Mouse (Mus musculus) midbrain, embryonic 15.5 days (tissue): Measurements from ENCODE around the gene Lin52. TPM values are rescaled to one million over a fixed set of nuclear protein-coding genes. Genes with fewer than 3 reads are reported as not detected.

ENCODE experiments used
- ATAC-seq: fragments of 200-750 bp; cut with Nextera tagmentation; replicated peaks from 2 replicates; pipeline ENCODE4 v1.8.0; 2017; ENCODE audit warnings: moderate TSS enrichment
- H3K27ac ChIP-seq: fragments of 300-500 bp; sonication (generic); 2 replicates; pipeline ENCODE4 v1.5.1; 2015; ENCODE audit warnings: mild to moderate bottlenecking, inconsistent platforms
- H3K27me3 ChIP-seq: fragments of 300-500 bp; sonication (generic); replicated peaks from 2 replicates; pipeline ENCODE4 v1.6.1; 2015; ENCODE audit warnings: inconsistent platforms
- H3K36me3 ChIP-seq: fragments of 300-500 bp; sonication (generic); replicated peaks from 2 replicates; pipeline ENCODE4 v1.6.1; 2015; ENCODE audit warnings: inconsistent platforms
- H3K4me1 ChIP-seq: fragments of 300-500 bp; sonication (generic); 2 replicates; pipeline ENCODE4 v1.6.1; 2015; ENCODE audit warnings: inconsistent platforms
- H3K4me2 ChIP-seq: fragments of 300-500 bp; sonication (generic); 2 replicates; pipeline ENCODE4 v1.6.1; 2015; ENCODE audit warnings: inconsistent platforms, mild to moderate bottlenecking, moderate library complexity
- H3K4me3 ChIP-seq: fragments of 300-500 bp; sonication (generic); 2 replicates; pipeline ENCODE4 v1.5.1; 2015; ENCODE audit warnings: mild to moderate bottlenecking, inconsistent platforms
- H3K9ac ChIP-seq: fragments of 300-500 bp; sonication (generic); 2 replicates; pipeline ENCODE4 v1.6.1; 2015; ENCODE audit warnings: mild to moderate bottlenecking, inconsistent platforms
- H3K9me3 ChIP-seq: fragments of 300-500 bp; sonication (generic); 2 replicates; pipeline ENCODE4 v1.6.1; 2016; ENCODE audit warnings: inconsistent platforms
- WGBS: fragments of 180-500 bp; shearing (Covaris S2); methylation state at CpG from one replicate; pipeline ENCODE4 v1.1.7; 2015; ENCODE audit warnings: mixed read lengths; 5-methylcytosine and 5-hydroxymethylcytosine counted together
- polyA plus RNA-seq: library from polyadenylated mRNA; unstranded; fragments of >200 nt; fragmentation: Nextera tagmentation; extraction: Ambion mirVana; gene quantifications from 2 replicates; pipeline ENCODE4 v1.2.1, GENCODE M21; 2015

The Lin52 gene
- polyA plus RNA-seq, 1 experiment from 2014 or later, result 35.1 TPM

DNA sequence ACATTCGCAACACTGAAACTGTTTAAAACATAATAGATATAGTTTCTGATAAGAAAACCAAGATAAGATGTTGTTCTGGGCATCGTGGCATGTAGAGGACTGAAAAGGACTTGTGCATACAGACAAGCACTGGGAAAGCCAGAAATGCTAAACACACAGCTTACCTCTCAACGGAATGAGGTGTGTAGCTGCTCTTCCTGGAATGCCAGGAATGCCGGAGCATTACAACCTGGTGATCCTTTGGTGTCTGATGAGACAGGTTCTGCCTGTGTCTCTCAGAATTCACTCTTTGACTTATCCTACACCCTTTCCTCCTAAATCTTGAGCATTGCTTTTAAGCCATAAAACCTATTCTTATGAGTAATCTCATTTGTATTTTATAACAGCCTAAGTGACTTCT lies 8.7 kb upstream of the Lin52 start:
- 79% methylated on average over 4 of the region's 4 CpGs for WGBS
- Histone ChIP-seq H3K27ac (no peak overlapping the region), H3K9me3 (no peaks in the 10 kb centered on the region), H3K4me1 (no peaks in the 10 kb centered on the region), H3K4me2 (no peak overlapping the region), H3K36me3 (peaks cover 8% of the 10 kb centered on the region), H3K4me3 (no peak overlapping the region), H3K27me3 (no peaks in the 10 kb centered on the region), H3K9ac (no peak overlapping the region)
- no peak for ATAC-seq

DNA sequence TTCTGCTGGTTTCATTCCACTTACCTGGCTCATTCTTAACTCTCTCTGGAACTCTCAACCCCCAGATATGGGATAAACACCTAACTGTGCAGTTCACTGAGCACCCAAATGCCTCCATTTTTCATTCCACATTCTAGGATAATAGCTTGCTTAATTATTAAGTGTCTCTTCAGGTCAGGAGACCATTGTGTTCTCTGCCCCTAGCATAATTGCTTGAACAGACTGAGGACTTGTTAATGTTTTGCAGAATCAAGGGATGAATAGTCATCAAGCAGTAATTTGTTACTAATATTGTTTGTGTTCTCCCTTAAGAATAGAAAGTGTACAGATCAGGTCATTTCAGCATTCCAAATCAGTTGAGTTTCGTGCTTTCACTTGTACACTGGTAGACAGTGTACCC lies 3.8 kb upstream of the Lin52 start:
- Histone ChIP-seq H3K27me3 (no peaks in the 10 kb centered on the region), H3K4me2 (no peak overlapping the region), H3K4me3 (no peak overlapping the region), H3K9ac (no peak overlapping the region), H3K9me3 (no peaks in the 10 kb centered on the region), H3K27ac (no peak overlapping the region), H3K4me1 (peaks cover 17% of the 10 kb centered on the region), H3K36me3 (no peaks in the 10 kb centered on the region)
- WGBS, result 69% methylated on average over 1 of the region's 1 CpGs
- no peak for ATAC-seq

DNA sequence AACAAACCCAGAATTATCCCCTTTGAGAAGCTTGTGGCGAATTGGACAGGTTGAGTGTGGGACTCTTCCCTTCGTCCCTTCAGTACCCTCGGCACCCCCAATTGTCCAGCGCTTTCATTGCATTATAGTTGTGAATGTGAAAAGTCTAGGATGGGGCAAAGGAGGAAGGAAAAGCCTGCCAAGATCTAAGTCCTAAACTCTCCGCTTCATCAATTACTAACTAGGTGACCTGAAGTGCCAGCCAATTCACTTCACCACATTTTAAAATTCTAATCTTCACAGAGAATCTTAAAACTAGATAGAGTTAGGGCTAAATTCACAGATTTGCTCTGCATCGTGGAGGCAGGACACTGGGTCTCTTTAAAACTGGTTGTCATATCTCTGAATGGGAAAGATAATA lies 3.0 kb upstream of the Lin52 start:
- Histone ChIP-seq H3K9ac (no peak overlapping the region), H3K9me3 (no peaks in the 10 kb centered on the region), H3K4me3 (no peak overlapping the region), H3K36me3 (no peaks in the 10 kb centered on the region), H3K27me3 (no peaks in the 10 kb centered on the region), H3K27ac (no peak overlapping the region), H3K4me1 (peaks cover 25% of the 10 kb centered on the region), H3K4me2 (no peak overlapping the region)
- 84% methylated on average over 6 of the region's 6 CpGs for WGBS
- no peak for ATAC-seq

DNA sequence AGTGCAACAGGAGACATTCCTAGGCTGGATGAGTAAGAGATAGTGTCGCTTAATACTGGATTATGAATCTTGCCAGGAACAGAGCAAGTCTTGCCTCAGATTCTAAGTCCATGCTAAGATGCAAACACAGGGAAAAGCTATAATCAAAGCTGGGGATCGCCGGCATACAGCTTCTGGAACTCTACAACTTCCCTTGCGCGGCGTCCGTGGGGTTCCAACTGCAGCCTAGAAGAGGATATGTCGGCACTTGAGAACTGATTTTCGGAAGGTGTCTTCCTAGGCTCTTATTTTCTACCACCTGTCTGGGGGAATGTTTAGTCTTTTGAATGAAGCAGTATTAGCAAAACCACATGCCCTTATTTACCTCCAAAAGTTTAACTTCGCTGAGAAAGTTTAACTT lies 1.3 kb upstream of the Lin52 start:
- H3K27ac ChIP-seq, result no peak overlapping the region
- H3K9ac ChIP-seq, result no peak overlapping the region
- no peaks in the 10 kb centered on the region for H3K36me3 ChIP-seq
- H3K9me3 ChIP-seq, result no peaks in the 10 kb centered on the region
- WGBS, result 47% methylated on average over 10 of the region's 10 CpGs
- peak overlapping the region; percentile 96 for H3K4me2 ChIP-seq
- peak overlapping the region; percentile 73 for H3K4me3 ChIP-seq
- no peaks in the 10 kb centered on the region for H3K27me3 ChIP-seq
- no peak for ATAC-seq
- H3K4me1 ChIP-seq, result peaks cover 25% of the 10 kb centered on the region

DNA sequence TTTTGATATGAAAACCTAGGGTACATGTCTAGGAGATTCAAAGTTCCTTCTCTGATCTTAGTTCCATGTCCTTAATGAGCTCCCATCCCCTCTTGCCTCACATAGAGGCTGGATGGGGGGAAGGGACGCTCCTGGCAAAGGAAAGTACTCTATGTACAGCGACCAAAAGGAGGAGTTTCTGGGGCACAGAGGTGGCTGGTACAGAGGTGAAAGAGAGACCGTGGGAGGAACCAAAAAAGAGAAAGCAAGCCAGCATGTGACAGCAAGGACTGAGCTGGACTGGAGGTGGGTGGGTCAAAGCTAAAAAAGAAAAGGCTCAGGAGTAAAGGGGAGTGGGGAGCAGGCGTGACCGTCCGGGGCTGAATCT lies 888 bp upstream of the Lin52 start:
- Histone ChIP-seq H3K9ac (peak overlapping the region; percentile 59), H3K4me1 (peaks cover 25% of the 10 kb centered on the region), H3K27ac (peak overlapping the region; percentile 77), H3K4me2 (peak overlapping the region; percentile 96), H3K9me3 (no peaks in the 10 kb centered on the region), H3K36me3 (no peaks in the 10 kb centered on the region), H3K4me3 (peak overlapping the region; percentile 73), H3K27me3 (no peaks in the 10 kb centered on the region)
- WGBS, result under 1% methylated on average over 6 of the region's 6 CpGs
- no peak; the same call in 1 of the 2 replicates for ATAC-seq

DNA sequence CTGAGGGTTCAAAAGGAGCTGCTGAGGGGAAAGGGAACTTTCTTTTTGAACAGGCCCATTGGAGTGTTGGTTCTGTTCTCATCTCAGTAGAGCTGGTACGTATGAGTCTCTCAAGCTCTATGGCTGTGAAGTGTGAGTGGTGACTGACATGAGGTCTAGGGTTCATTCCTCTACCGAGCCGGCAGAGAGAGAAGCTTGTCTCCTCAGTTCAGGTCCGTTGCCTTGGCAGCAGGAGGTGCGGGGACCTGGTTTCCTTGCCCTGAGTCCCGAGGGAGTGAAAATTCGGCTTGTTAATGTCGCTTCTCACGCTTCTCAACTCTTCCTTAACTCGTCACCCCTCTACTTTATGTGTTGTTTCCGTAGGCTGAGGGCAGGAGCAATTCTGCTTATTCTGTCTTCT lies 579 bp downstream of the Lin52 start:
- Histone ChIP-seq H3K27ac (peak overlapping the region; percentile 77), H3K9me3 (no peaks in the 10 kb centered on the region), H3K4me3 (peak overlapping the region; percentile 73), H3K27me3 (no peaks in the 10 kb centered on the region), H3K9ac (peak overlapping the region; percentile 70), H3K4me2 (peak overlapping the region; percentile 96), H3K36me3 (0 out of 2 replicates have a peak, but pooled peaks cover 1% of the 10 kb centered on the region), H3K4me1 (peaks cover 25% of the 10 kb centered on the region)
- 2% methylated on average over 11 of the region's 11 CpGs for WGBS
- ATAC-seq, result no peak

DNA sequence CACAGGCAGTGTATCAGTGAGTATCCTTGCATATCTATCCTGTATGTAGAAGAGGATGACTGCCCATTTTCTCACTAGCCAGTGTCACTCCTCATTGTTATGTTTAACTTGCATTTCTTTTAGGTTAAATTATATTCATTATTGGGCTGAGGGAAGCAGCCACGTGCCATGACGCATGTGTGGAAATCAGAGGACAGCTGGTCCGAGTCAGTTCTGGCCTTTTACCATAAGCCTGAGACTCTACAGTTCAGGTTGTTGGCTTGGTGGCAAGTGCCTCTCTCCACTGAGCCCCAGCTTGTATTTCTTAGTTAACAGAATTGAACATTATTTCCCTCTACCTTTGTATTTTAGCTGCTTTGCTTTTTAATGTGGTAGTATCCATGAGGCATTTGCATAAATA lies 5.7 kb downstream of the Lin52 start:
- Histone ChIP-seq H3K27me3 (no peaks in the 10 kb centered on the region), H3K36me3 (peaks cover 21% of the 10 kb centered on the region), H3K4me1 (peaks cover 13% of the 10 kb centered on the region), H3K27ac (no peak overlapping the region), H3K4me3 (no peak overlapping the region), H3K9ac (no peak overlapping the region), H3K4me2 (no peak overlapping the region), H3K9me3 (no peaks in the 10 kb centered on the region)
- no peak for ATAC-seq
- 88% methylated on average over 3 of the region's 3 CpGs for WGBS

DNA sequence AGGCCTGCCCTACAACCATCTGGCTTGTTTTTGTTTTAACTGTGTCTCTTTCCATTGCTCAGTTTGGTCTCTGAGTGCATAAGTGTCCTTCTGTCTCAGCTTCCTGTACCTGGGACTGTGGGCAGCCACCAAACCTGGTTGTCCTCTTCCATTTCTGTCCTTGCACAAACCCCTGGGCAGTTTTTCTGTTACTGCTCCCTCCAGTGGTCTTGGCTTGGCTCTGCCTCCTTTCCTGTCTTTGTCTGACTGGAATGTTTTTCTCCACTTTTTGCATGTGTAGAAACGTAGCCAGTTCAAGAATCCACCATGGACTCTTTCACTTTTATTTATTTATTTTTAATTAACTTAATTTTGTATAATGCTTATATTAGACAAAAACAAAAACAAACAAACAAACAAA lies 8.6 kb downstream of the Lin52 start:
- ATAC-seq, result no peak
- Histone ChIP-seq H3K4me3 (no peak overlapping the region), H3K27me3 (no peaks in the 10 kb centered on the region), H3K36me3 (peaks cover 34% of the 10 kb centered on the region), H3K4me1 (no peaks in the 10 kb centered on the region), H3K9ac (no peak overlapping the region), H3K27ac (no peak overlapping the region), H3K4me2 (no peak overlapping the region), H3K9me3 (no peaks in the 10 kb centered on the region)
- 67% methylated on average over 1 of the region's 1 CpGs for WGBS

DNA sequence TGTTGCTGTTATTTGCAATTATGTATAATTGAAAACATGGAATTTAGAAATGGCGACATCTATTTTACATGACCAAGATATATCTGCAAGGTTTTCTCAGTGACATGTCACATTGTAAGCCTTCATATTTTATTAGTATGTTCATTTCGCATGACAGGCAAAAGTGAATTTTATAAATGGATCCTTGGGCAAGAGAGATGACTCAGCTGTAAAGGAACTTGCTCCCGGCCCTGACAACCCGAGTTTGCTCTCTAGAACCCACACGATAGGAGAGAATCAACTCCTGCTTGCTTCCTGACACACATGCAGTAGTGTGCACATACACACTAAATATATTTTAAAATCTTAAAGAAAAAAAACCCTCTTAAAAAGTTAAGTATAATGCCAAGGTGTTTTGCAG lies 10.2 kb downstream of the Lin52 start:
- H3K4me1 ChIP-seq, result no peaks in the 10 kb centered on the region
- peaks cover 34% of the 10 kb centered on the region for H3K36me3 ChIP-seq
- no peak overlapping the region for H3K4me3 ChIP-seq
- ATAC-seq, result no peak
- H3K9me3 ChIP-seq, result no peaks in the 10 kb centered on the region
- 94% methylated on average over 5 of the region's 5 CpGs for WGBS
- H3K4me2 ChIP-seq, result no peak overlapping the region
- no peak overlapping the region for H3K27ac ChIP-seq
- H3K9ac ChIP-seq, result no peak overlapping the region
- no peaks in the 10 kb centered on the region for H3K27me3 ChIP-seq

DNA sequence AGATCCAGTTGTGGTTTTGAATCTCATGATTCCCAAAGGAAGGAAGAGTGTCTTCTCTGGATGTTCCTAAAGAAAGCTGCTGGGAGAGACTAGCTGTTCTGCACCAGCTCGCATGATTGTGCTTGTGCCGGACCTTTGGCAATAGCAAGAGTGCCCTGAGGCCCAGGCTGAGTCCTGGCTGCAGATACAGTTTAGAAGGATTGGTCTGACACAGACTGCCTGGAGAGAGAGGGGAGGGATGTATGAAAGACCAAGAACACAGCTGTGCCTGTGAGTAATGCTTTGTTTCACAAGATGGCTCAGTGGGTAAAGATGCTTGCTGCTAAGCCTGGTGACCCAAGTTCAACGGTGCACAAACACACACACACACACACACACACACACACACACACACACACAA lies 11.6 kb downstream of the Lin52 start:
- Histone ChIP-seq H3K9me3 (no peaks in the 10 kb centered on the region), H3K27me3 (no peaks in the 10 kb centered on the region), H3K4me3 (no peak overlapping the region), H3K27ac (no peak overlapping the region), H3K4me1 (no peaks in the 10 kb centered on the region), H3K9ac (no peak overlapping the region), H3K4me2 (no peak overlapping the region), H3K36me3 (peaks cover 31% of the 10 kb centered on the region)
- ATAC-seq, result no peak
- 89% methylated on average over 3 of the region's 3 CpGs for WGBS

DNA sequence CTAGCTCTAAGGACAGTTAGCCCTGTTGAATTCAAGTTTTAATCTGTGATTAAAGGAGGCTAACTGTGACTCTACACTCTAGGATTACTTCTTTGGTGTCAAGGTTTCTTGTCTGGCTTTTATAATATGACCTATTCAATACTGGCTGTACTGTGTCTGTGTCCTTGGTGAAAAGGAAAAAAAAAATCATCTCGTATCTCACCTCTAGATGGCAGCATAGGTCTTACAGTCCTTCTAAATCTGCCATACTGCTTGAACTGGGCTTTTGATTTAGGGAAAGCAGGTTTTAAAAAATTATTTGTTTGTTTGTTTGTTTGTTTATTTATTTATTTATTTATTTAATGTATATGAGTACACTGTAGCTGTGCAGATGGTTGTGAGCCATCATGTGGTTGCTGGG lies 17.5 kb downstream of the Lin52 start:
- no peak overlapping the region for H3K9ac ChIP-seq
- H3K4me1 ChIP-seq, result no peaks in the 10 kb centered on the region
- H3K27me3 ChIP-seq, result no peaks in the 10 kb centered on the region
- no peak overlapping the region for H3K4me2 ChIP-seq
- no peak for ATAC-seq
- peaks cover 4% of the 10 kb centered on the region; the same call in 1 of the 2 replicates for H3K36me3 ChIP-seq
- WGBS, result 0% methylated on average over 1 of the region's 1 CpGs
- no peak overlapping the region for H3K27ac ChIP-seq
- H3K9me3 ChIP-seq, result no peaks in the 10 kb centered on the region
- H3K4me3 ChIP-seq, result no peak overlapping the region

DNA sequence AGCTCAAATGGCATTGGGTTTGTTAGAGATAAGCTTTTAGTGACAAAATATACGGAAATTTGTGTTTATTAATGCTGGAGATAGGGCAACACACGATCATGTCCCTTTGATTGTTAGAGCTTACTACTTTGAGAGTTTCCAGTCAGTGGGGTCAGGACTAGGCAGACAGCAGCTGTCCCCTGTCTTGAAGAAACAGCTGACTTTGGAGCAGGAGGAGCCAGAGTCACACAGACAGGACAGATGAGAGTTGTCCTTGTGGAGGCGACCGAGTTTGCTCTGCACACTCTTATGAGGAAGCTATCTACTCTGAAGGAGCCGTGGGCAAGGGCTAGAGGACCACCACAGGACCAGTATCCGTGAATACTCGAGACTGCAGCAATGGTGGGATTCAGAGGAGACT lies 27.7 kb downstream of the Lin52 start:
- H3K4me2 ChIP-seq, result no peak overlapping the region
- no peaks in the 10 kb centered on the region; the same call in 1 of the 2 replicates for H3K36me3 ChIP-seq
- no peaks in the 10 kb centered on the region for H3K27me3 ChIP-seq
- H3K4me3 ChIP-seq, result no peak overlapping the region
- whole genome bisulfite sequencing, result 93% methylated on average over 7 of the region's 7 CpGs
- no peak overlapping the region for H3K9ac ChIP-seq
- H3K27ac ChIP-seq, result no peak overlapping the region
- no peak for ATAC-seq
- H3K9me3 ChIP-seq, result no peaks in the 10 kb centered on the region
- no peaks in the 10 kb centered on the region for H3K4me1 ChIP-seq

DNA sequence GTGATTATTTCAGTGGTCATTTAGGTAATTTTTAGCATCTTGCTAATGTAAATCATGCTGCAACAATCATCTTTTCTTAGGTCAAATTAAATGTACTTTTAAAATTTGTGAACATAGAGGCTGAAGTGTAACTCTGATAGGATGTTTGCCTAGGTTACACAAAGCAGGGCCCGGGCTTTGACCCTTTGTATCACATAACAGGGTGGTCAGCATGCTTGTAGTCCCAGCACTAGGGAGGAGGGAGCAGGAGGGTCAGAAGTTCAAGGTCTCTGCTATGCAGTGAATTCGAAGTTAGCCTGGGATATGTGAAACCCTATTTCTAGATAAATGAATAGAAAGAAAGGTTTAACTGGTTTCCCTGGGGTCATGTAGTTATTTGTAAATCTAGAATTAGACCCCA lies 30.0 kb downstream of the Lin52 start:
- 75% methylated on average over 2 of the region's 2 CpGs for WGBS
- ATAC-seq, result no peak
- Histone ChIP-seq H3K27me3 (no peaks in the 10 kb centered on the region), H3K4me2 (no peak overlapping the region), H3K36me3 (no peaks in the 10 kb centered on the region), H3K9me3 (no peaks in the 10 kb centered on the region), H3K9ac (no peak overlapping the region), H3K27ac (no peak overlapping the region), H3K4me1 (no peaks in the 10 kb centered on the region), H3K4me3 (no peak overlapping the region)
